Mouse (Mus musculus): Measurements from ENCODE around the gene Sumo2. TPM values are rescaled to one million over a fixed set of nuclear protein-coding genes. Genes with fewer than 3 reads are reported as not detected.
A peak's percentile ranks its signal among the peaks of the same experiment; 100 is the strongest.

Sumo2 gene
- polyA plus RNA-seq (2016; fragmentation: Nextera tagmentation; extraction: Ambion mirVana), result 1,497 and 1,498 TPM in 2 replicates

GRCm38 (mm10) chr11:115536038-115536681, at the start of gene Sumo2:
TSS of gene Sumo2 (minus strand) at chr11:115536276.
- Histone ChIP-seq H3K36me3 (replicated peaks) (peaks cover 36% of the 10 kb centered on the region), H3K27me3 (ENCODE audit: poor library complexity, severe bottlenecking) (no peaks in the 10 kb centered on the region), H3K4me1 (peaks cover 27% of the 10 kb centered on the region), H3K9me3 (no peaks in the 10 kb centered on the region), H3K4me3 (peak within 1 kb of the TSS; percentile 99), H3K27ac (peak within 1 kb of the TSS; percentile 99)
- DNase-seq (ENCODE audit: extremely low spot score, low spot score), result peak; percentile 98
- WGBS, result 1% methylated on average over 68 of the region's 70 CpGs

DNA sequence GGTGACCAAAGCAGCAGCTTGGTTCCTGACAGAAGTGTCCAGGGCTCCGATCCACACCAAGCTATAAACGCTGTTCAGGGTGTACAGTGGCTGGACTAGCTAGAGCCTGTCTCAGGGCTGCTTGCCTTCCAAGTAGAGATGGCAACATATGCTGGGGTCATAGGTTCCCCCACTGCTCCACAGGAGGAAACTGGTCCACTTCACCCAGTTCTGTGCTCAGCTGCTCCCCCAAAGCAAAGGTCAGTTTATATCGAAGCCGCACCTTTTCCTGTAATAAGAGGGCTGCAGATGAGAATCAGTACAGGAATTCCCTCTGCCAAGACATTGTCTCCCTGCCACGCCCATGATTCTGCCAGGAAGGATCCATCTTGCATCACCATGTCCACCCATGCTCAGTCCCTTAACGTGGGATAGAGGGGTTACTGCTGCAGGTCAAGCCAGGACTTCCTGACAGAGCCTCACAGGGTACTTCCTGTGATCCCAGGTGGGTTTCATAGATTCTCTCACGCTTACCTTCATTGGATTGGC, 49.6 kb upstream of the Sumo2 start:
- Histone ChIP-seq H3K27me3 (ENCODE audit: poor library complexity, severe bottlenecking) (no peaks in the 10 kb centered on the region), H3K4me3 (no peak overlapping the region), H3K4me1 (no peaks in the 10 kb centered on the region), H3K9me3 (no peaks in the 10 kb centered on the region), H3K36me3 (replicated peaks) (peaks cover 98% of the 10 kb centered on the region), H3K27ac (no peak overlapping the region)
- no peak for DNase-seq (ENCODE audit: extremely low spot score, low spot score)
- WGBS, result 87% methylated on average over 7 of the region's 7 CpGs

DNA sequence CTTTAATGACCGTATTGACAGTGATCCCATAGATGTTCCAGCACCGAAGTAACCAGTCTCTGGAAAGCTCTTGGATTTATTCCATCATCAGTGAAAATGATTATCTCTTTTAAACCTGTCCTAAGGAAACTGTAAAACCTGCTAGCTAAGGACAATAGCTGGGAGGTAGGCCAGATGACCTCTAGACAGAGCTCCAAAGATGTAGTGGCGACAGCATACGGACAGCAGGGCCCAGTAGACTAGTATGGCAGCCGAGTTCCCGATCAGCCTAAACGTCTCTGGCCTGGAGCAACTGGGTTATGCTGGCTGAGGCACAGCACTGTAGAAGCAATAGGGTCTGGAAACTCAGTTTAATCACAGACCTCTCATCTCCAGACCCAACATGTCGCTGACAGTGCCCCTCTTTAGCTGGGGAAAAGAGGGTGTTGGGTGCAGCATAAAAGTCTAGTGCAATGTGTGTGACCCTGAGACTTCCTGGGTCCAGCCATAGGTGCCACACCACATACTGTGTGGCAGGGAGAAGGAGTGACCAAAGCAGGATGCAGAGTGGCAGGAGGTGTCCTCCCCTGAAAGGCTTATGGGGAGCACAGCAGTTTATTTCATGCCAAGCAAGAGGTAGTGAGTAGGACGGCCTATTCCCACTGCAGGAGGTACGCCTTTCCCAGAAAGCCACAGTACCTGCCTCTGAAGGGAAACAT, 48.4 kb upstream of the Sumo2 start:
- no peak overlapping the region for H3K27ac ChIP-seq
- 91% methylated on average over 10 of the region's 10 CpGs for WGBS
- H3K9me3 ChIP-seq, result no peaks in the 10 kb centered on the region
- H3K36me3 ChIP-seq (replicated peaks), result peaks cover 98% of the 10 kb centered on the region
- H3K4me3 ChIP-seq, result no peak overlapping the region
- no peak for DNase-seq (ENCODE audit: extremely low spot score, low spot score)
- H3K4me1 ChIP-seq, result no peaks in the 10 kb centered on the region
- no peaks in the 10 kb centered on the region for H3K27me3 ChIP-seq (ENCODE audit: poor library complexity, severe bottlenecking)

- Histone ChIP-seq H3K9me3 (no peaks in the 10 kb centered on the region), H3K27me3 (ENCODE audit: poor library complexity, severe bottlenecking) (no peaks in the 10 kb centered on the region), H3K27ac (no peak overlapping the region), H3K4me3 (no peak overlapping the region), H3K4me1 (no peaks in the 10 kb centered on the region), H3K36me3 (replicated peaks) (peaks cover 100% of the 10 kb centered on the region)
- WGBS, result 85% methylated on average over 10 of the region's 10 CpGs
- DNase-seq (ENCODE audit: extremely low spot score, low spot score), result no peak
Observed at GRCm38 (mm10) chr11:115582913-115583606, 47.0 kb upstream of the Sumo2 start.

DNA sequence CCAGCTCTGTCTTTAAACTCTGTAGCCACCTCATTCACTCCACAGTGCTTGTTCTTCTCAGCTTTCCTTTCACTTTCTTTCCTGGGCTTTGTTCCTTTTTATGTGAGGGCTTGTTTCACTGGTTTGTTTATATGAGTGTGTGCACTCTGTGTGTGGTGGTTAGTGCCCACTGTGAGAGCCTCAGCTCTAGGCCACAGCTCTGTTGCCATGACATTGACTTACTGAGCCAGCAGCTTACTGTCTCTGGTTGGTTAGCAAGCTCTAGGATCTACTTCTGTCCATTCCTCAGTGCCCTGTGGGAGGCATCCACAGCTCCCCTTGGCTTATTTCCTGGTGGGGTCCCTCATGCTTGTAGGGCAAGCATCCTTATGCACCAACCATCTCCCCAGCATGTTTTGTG, 43.0 kb upstream of the Sumo2 start:
- Histone ChIP-seq H3K4me3 (no peak overlapping the region), H3K9me3 (no peaks in the 10 kb centered on the region), H3K27ac (no peak overlapping the region), H3K27me3 (ENCODE audit: poor library complexity, severe bottlenecking) (no peaks in the 10 kb centered on the region), H3K36me3 (replicated peaks) (peaks cover 85% of the 10 kb centered on the region), H3K4me1 (no peaks in the 10 kb centered on the region)
- no peak for DNase-seq (ENCODE audit: extremely low spot score, low spot score)

- Histone ChIP-seq H3K4me1 (peaks cover 24% of the 10 kb centered on the region), H3K9me3 (no peaks in the 10 kb centered on the region), H3K27me3 (ENCODE audit: poor library complexity, severe bottlenecking) (no peaks in the 10 kb centered on the region), H3K36me3 (replicated peaks) (peaks cover 43% of the 10 kb centered on the region), H3K4me3 (peak overlapping the region; percentile 92), H3K27ac (peak overlapping the region; percentile 100)
- no peak for DNase-seq (ENCODE audit: extremely low spot score, low spot score)
- 26% methylated on average over 7 of the region's 7 CpGs for WGBS
Observed at GRCm38 (mm10) chr11:115564961-115565360, 28.9 kb upstream of the Sumo2 start.

GRCm38 (mm10) chr11:115564064-115564809, 28.2 kb upstream of the Sumo2 start, which contains the start of gene Nup85:
TSS of gene Nup85 (plus strand) at chr11:115564434.
- DNase-seq (ENCODE audit: extremely low spot score, low spot score), result peak; percentile 97
- no peaks in the 10 kb centered on the region for H3K27me3 ChIP-seq (ENCODE audit: poor library complexity, severe bottlenecking)
- H3K9me3 ChIP-seq, result no peaks in the 10 kb centered on the region
- peak within 1 kb of the TSS; percentile 100 for H3K27ac ChIP-seq
- peak within 1 kb of the TSS; percentile 92 for H3K4me3 ChIP-seq
- peaks cover 36% of the 10 kb centered on the region for H3K36me3 ChIP-seq (replicated peaks)
- 0% methylated on average over 42 of the region's 42 CpGs for WGBS
- peaks cover 24% of the 10 kb centered on the region for H3K4me1 ChIP-seq

GRCm38 (mm10) chr11:115563406-115563805, 27.3 kb upstream of the Sumo2 start:
- no peak for DNase-seq (ENCODE audit: extremely low spot score, low spot score)
- WGBS, result 45% methylated on average over 4 of the region's 4 CpGs
- no peaks in the 10 kb centered on the region for H3K9me3 ChIP-seq
- H3K27ac ChIP-seq, result peak overlapping the region; percentile 100
- H3K4me3 ChIP-seq, result peak overlapping the region; percentile 92
- no peaks in the 10 kb centered on the region for H3K27me3 ChIP-seq (ENCODE audit: poor library complexity, severe bottlenecking)
- peaks cover 28% of the 10 kb centered on the region for H3K36me3 ChIP-seq (replicated peaks)
- peaks cover 24% of the 10 kb centered on the region for H3K4me1 ChIP-seq

DNA sequence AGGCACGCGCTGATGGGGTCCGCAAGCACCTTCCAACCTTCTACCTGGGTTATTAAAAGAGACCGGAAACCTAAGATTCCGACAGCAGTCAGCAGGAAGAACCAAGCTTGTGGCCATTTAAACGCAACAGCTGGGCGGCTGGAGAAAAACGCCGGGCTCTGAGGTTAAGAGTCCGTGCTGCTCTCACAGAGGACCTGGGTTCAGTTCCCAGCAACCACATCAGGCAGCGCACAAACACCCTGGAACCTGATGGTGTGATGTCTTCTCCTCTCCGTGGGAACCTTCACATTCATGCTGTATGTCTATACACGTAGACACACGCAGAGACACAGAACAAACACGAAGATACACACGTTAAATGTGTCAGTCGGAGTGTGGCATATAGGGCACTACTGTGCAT, 19.6 kb upstream of the Sumo2 start:
- H3K27ac ChIP-seq, result no peak overlapping the region
- H3K36me3 ChIP-seq (replicated peaks), result no peaks in the 10 kb centered on the region
- H3K27me3 ChIP-seq (ENCODE audit: poor library complexity, severe bottlenecking), result no peaks in the 10 kb centered on the region
- 84% methylated on average over 17 of the region's 17 CpGs for WGBS
- DNase-seq (ENCODE audit: extremely low spot score, low spot score), result no peak
- no peak overlapping the region for H3K4me3 ChIP-seq
- H3K4me1 ChIP-seq, result no peaks in the 10 kb centered on the region
- no peaks in the 10 kb centered on the region for H3K9me3 ChIP-seq

GRCm38 (mm10) chr11:115552783-115553182, 16.7 kb upstream of the Sumo2 start:
- no peak overlapping the region for H3K27ac ChIP-seq
- H3K4me1 ChIP-seq, result no peaks in the 10 kb centered on the region
- no peaks in the 10 kb centered on the region for H3K36me3 ChIP-seq (replicated peaks)
- H3K4me3 ChIP-seq, result no peak overlapping the region
- peaks cover 5% of the 10 kb centered on the region for H3K9me3 ChIP-seq
- H3K27me3 ChIP-seq (ENCODE audit: poor library complexity, severe bottlenecking), result no peaks in the 10 kb centered on the region
- WGBS, result 60% methylated on average over 4 of the region's 4 CpGs
- no peak for DNase-seq (ENCODE audit: extremely low spot score, low spot score)

GRCm38 (mm10) chr11:115543571-115543970, 7.5 kb upstream of the Sumo2 start:
- H3K4me3 ChIP-seq, result no peak overlapping the region
- no peak overlapping the region for H3K27ac ChIP-seq
- H3K9me3 ChIP-seq, result no peaks in the 10 kb centered on the region; the same call in 1 of the 2 replicates
- 85% methylated on average over 4 of the region's 4 CpGs for WGBS
- no peak for DNase-seq (ENCODE audit: extremely low spot score, low spot score)
- no peaks in the 10 kb centered on the region for H3K4me1 ChIP-seq
- H3K27me3 ChIP-seq (ENCODE audit: poor library complexity, severe bottlenecking), result peaks cover 9% of the 10 kb centered on the region
- no peaks in the 10 kb centered on the region for H3K36me3 ChIP-seq (replicated peaks)

DNA sequence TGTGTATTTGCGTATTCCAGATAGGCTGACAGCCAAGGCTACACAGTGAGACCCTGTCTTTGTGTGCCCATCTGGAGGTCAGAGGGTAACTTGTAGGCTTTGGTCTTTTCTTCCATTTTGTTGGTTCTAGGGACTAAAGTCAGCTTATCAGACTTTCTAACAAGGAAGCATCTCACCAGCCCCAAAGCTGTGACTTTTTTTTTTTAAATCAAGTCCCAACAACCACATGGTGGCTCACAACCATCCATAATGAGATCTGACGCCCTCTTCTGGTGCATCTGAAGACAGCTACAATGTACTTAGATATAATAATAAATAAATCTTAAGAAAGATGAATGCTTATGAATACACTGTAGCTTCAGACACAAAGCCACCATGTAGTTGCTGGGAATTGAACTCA, 2.0 kb upstream of the Sumo2 start:
- Histone ChIP-seq H3K36me3 (replicated peaks) (peaks cover 17% of the 10 kb centered on the region), H3K27me3 (ENCODE audit: poor library complexity, severe bottlenecking) (peaks cover 3% of the 10 kb centered on the region; the same call in 1 of the 2 replicates), H3K27ac (no peak overlapping the region), H3K9me3 (no peaks in the 10 kb centered on the region), H3K4me1 (peaks cover 23% of the 10 kb centered on the region), H3K4me3 (no peak overlapping the region)
- DNase-seq (ENCODE audit: extremely low spot score, low spot score), result no peak
- WGBS, result 60% methylated on average over 2 of the region's 2 CpGs
